Mouse (Mus musculus) brain, embryonic 14.5 days (tissue): Measurements from ENCODE around the gene Nfkbil1. TPM values are rescaled to one million over a fixed set of nuclear protein-coding genes. Genes with fewer than 3 reads are reported as not detected.

Source experiments
- DNase-seq: peaks from one replicate; pipeline ENCODE4 v3.0.0-alpha.2; 2011; ENCODE audit warnings: low read depth
- CTCF ChIP-seq: fragments of 200-500 bp; IDR thresholded peaks from 2 replicates; pipeline ENCODE4 v1.5.1; 2012; ENCODE audit warnings: inconsistent platforms, mild to moderate bottlenecking, moderate library complexity, borderline replicate concordance; ENCODE audit not compliant: insufficient read depth, insufficient read length; ENCODE audit errors: extremely low read depth
- POLR2A ChIP-seq: fragments of 200-500 bp; IDR thresholded peaks from 2 replicates; pipeline ENCODE4 v1.6.1; 2012; ENCODE audit warnings: mild to moderate bottlenecking, inconsistent platforms, borderline replicate concordance; ENCODE audit not compliant: poor library complexity, insufficient read depth, insufficient read length, severe bottlenecking; ENCODE audit errors: extremely low read depth
- polyA plus RNA-seq: library from polyadenylated mRNA; depleted of rRNA; stranded (reverse); fragments of >200 nt; gene quantifications from 2 replicates; pipeline ENCODE4 v1.2.3, GENCODE M21; 2012

The Nfkbil1 gene
- polyA plus RNA-seq, 1 experiment = 13.4 TPM

GRCm38 (mm10) chr17:35210593-35210992 lies 25.0 kb downstream of the Nfkbil1 start:
- TF ChIP-seq POLR2A (no peak), CTCF (no peak)
- DNase-seq = no peak

GRCm38 (mm10) chr17:35209785-35210535 lies 25.6 kb downstream of the Nfkbil1 start:
- TF ChIP-seq POLR2A = no peak
- no peak for TF ChIP-seq CTCF
- no peak for DNase-seq

- no peak for DNase-seq
- TF ChIP-seq CTCF (no peak), POLR2A (no peak)
Observed at GRCm38 (mm10) chr17:35205380-35205769, 30.2 kb downstream of the Nfkbil1 start.

GRCm38 (mm10) chr17:35204494-35205379 lies 30.9 kb downstream of the Nfkbil1 start, which contains the start of gene Lta:
Gene Lta, minus strand, starts transcription at chr17:35205351.
- TF ChIP-seq POLR2A (no peak), CTCF (no peak)
- DNase-seq = no peak

- no peak for TF ChIP-seq CTCF
- no peak for TF ChIP-seq POLR2A
- no peak for DNase-seq
Observed at GRCm38 (mm10) chr17:35202442-35202841, 33.1 kb downstream of the Nfkbil1 start.

- TF ChIP-seq CTCF (no peak), POLR2A (no peak)
Observed at GRCm38 (mm10) chr17:35201787-35202186, 33.8 kb downstream of the Nfkbil1 start, which contains the start of gene Tnf. Gene Tnf, minus strand, starts transcription at chr17:35202007.

GRCm38 (mm10) chr17:35201128-35201527 lies 34.5 kb downstream of the Nfkbil1 start:
- DNase-seq = no peak
- TF ChIP-seq CTCF = no peak

More at GRCm38 (mm10) chr17:35201787-35202186, 33.8 kb downstream of the Nfkbil1 start, which contains the start of gene Tnf:
- DNase-seq = no peak

GRCm38 (mm10) chr17:35200398-35200797 lies 35.2 kb downstream of the Nfkbil1 start:
- no peak for DNase-seq
- TF ChIP-seq CTCF (no peak), POLR2A (no peak)

- no peak for DNase-seq
- TF ChIP-seq CTCF (no peak), POLR2A (no peak)
Observed at GRCm38 (mm10) chr17:35198946-35199345, 36.6 kb downstream of the Nfkbil1 start.

GRCm38 (mm10) chr17:35198029-35198428 lies 37.6 kb downstream of the Nfkbil1 start:
- no peak for TF ChIP-seq POLR2A
- no peak for TF ChIP-seq CTCF
- no peak for DNase-seq

- no peak for TF ChIP-seq CTCF
- no peak for TF ChIP-seq POLR2A
- DNase-seq = no peak
Observed at GRCm38 (mm10) chr17:35197126-35197525, 38.5 kb downstream of the Nfkbil1 start.
